Mouse (Mus musculus) midbrain, embryonic 12.5 days (tissue): ENCODE measurements around the gene Zfp598. TPM values are rescaled to one million over a fixed set of nuclear protein-coding genes. Genes with fewer than 3 reads are reported as not detected.
"Not testable (repeated sequence)": the region's sequence is repeated elsewhere in the genome, so short reads cannot be mapped to it uniquely, and the experiment has no call there.

Experiments used
- ATAC-seq: fragments of 200-750 bp; cut with Nextera tagmentation; 2 replicates; pipeline ENCODE4 v1.8.0; 2017; ENCODE audit warnings: low read depth, moderate TSS enrichment, moderate library complexity; ENCODE audit not compliant: low FRiP score
- H3K27ac ChIP-seq: fragments of 300-500 bp; sonication (generic); replicated peaks from 2 replicates; pipeline ENCODE4 v1.5.1; 2016; ENCODE audit warnings: mild to moderate bottlenecking
- H3K27me3 ChIP-seq: fragments of 300-500 bp; sonication (generic); 2 replicates; pipeline ENCODE4 v1.6.1; 2016; ENCODE audit warnings: mild to moderate bottlenecking
- H3K36me3 ChIP-seq: fragments of 300-500 bp; sonication (generic); 2 replicates; pipeline ENCODE4 v1.6.1; 2016
- H3K4me1 ChIP-seq: fragments of 300-500 bp; sonication (generic); 2 replicates; pipeline ENCODE4 v1.6.1; 2016
- H3K4me2 ChIP-seq: fragments of 300-500 bp; sonication (generic); replicated peaks from 2 replicates; pipeline ENCODE4 v1.6.1; 2016; ENCODE audit warnings: mild to moderate bottlenecking, moderate library complexity
- H3K4me3 ChIP-seq: fragments of 300-500 bp; sonication (generic); 2 replicates; pipeline ENCODE4 v1.5.1; 2016; ENCODE audit warnings: mild to moderate bottlenecking
- H3K9ac ChIP-seq: fragments of 300-500 bp; sonication (generic); replicated peaks from 2 replicates; pipeline ENCODE4 v1.6.1; 2016; ENCODE audit warnings: mild to moderate bottlenecking, moderate library complexity
- H3K9me3 ChIP-seq: fragments of 300-500 bp; sonication (generic); 2 replicates; pipeline ENCODE4 v1.6.1; 2016; ENCODE audit warnings: mild to moderate bottlenecking
- WGBS: fragments of 180-500 bp; shearing (Covaris S2); methylation state at CpG from one replicate; pipeline ENCODE4 v1.1.7; 2016; 5-methylcytosine and 5-hydroxymethylcytosine counted together
- polyA plus RNA-seq: library from polyadenylated mRNA; unstranded; fragments of >200 nt; fragmentation: Nextera tagmentation; extraction: Ambion mirVana; gene quantifications from 2 replicates; pipeline ENCODE4 v1.2.1, GENCODE M21; 2016

Zfp598 gene
- polyA plus RNA-seq, 1 experiment from 2014 or later, result 23.5 TPM

DNA sequence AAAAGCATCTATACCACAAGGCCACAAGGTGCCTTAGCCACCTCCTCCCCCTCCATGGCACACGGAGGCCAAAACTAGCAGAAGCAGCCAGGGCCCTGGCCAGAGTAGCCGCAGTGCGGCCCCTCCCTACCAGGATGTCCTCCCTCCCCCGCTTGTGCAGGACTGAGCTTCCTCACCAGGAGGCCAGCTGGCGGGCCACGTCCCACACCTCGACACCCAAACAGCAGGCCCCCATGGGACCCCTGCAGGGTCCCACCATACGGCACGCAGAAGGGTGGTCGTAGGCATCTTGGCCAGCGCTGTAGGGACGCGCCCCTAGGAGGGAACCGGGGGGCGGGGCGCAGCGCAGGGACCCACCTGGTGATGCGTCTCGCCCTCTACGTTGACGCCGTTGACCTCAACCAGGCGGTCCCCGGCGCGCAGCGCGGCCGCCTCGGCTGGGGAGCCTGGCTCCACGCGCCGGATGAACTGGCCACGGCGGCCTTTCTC is 19.9 kb upstream of the Zfp598 start:
- WGBS, result 3% methylated on average over 30 of the region's 35 CpGs
- peaks cover 22% of the 10 kb centered on the region for H3K4me1 ChIP-seq
- 0 out of 2 replicates have a peak overlapping the region, but pooled peaks have one; percentile 2 for H3K27ac ChIP-seq
- H3K4me2 ChIP-seq, result peak overlapping the region; percentile 97
- H3K27me3 ChIP-seq, result peaks cover 59% of the 10 kb centered on the region
- H3K36me3 ChIP-seq, result no peaks in the 10 kb centered on the region
- no peaks in the 10 kb centered on the region for H3K9me3 ChIP-seq
- peak overlapping the region; percentile 62 for H3K4me3 ChIP-seq
- peak; percentile 45; the same call in 1 of the 2 replicates for ATAC-seq
- H3K9ac ChIP-seq, result peak overlapping the region; percentile 76

DNA sequence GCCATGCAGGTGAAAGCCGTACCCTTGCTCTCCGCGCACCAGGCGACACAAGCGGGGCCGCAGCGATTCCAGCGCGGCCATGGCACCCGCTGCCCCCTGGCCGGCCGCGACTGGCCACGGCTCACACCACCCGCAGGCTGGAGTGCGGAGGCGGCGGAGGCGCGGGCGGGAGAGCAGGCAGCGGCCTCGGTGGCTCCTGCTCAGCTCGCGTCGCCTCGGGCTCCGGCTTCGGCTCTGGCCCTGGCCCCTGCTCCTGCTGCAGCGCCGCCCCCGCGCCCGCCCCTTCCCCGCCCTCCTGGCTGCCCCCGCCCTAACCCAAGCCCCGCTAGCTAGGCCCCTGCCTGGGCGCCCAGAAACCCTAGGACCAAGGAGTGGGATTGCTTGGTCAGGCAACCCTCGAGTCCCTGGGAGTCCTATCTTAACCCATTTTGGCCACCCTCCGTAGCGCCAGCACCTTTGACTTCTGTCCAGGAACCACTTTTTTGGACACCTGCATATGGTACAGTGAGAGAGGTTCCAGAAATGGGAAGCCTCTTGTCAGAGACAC is 19.3 kb upstream of the Zfp598 start, which contains the start of gene Slc9a3r2:
Slc9a3r2 (minus strand) TSS at position 258 of the 547 bp plus-strand sequence.
- H3K4me1 ChIP-seq, result peaks cover 22% of the 10 kb centered on the region
- ATAC-seq, result peak; percentile 41
- H3K36me3 ChIP-seq, result no peaks in the 10 kb centered on the region
- H3K4me2 ChIP-seq, result peak within 1 kb of the TSS; percentile 97
- peak within 1 kb of the TSS; percentile 62 for H3K4me3 ChIP-seq
- no peaks in the 10 kb centered on the region for H3K9me3 ChIP-seq
- peaks cover 59% of the 10 kb centered on the region for H3K27me3 ChIP-seq
- peak within 1 kb of the TSS; percentile 76 for H3K9ac ChIP-seq
- WGBS, result under 1% methylated on average over 38 of the region's 41 CpGs
- H3K27ac ChIP-seq, result 0 out of 2 replicates have a peak within 1 kb of the TSS, but pooled peaks have one; percentile 2

DNA sequence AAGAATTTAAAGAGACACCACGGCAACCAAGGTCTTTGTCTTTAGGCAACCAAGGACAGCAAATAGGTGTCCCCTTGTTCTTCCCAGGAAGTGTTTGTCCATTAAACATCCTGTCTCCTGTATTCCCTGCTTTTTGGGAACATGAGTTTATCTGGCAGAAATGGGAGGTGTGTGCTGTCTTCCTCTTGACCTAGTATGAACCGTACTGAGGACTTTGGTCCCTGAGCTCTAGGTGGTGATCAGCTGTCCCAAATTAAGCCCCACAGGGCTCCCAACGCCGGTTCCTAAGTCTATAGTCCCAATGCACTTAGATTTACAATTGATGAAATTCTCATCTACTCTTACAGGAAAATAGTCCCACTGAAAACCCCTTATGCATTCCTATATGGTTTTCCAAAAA is 18.7 kb upstream of the Zfp598 start:
- no peaks in the 10 kb centered on the region for H3K9me3 ChIP-seq
- peaks cover 59% of the 10 kb centered on the region for H3K27me3 ChIP-seq
- WGBS, result 78% methylated on average over 4 of the region's 4 CpGs
- no peak for ATAC-seq
- no peaks in the 10 kb centered on the region for H3K36me3 ChIP-seq
- peaks cover 22% of the 10 kb centered on the region for H3K4me1 ChIP-seq
- no peak overlapping the region for H3K4me3 ChIP-seq
- H3K9ac ChIP-seq, result no peak overlapping the region
- peak overlapping the region; percentile 97; the same call in 1 of the 2 replicates for H3K4me2 ChIP-seq
- H3K27ac ChIP-seq, result no peak overlapping the region

DNA sequence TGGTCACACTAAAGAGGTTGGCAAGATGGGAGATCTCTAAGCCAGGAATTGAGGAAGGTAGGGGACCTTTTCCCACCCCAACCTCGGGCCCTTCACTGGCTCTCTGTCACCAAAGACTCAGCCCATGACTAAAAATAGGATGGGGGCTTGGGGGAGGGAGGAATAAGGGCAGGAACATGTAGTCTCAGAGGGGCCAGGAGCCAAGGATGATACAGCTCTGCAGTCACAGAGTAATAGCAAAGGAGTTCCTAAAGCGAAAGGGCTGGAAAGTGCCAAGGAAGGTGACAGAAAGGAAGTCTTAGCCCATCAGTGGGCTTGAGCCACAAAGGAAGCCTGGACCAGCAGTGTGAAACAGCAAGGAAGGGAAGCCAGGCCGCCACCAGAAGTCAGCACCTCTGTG is 17.7 kb upstream of the Zfp598 start:
- no peak for ATAC-seq
- H3K27ac ChIP-seq, result no peak overlapping the region
- H3K4me2 ChIP-seq, result no peak overlapping the region
- H3K9ac ChIP-seq, result no peak overlapping the region
- H3K4me3 ChIP-seq, result no peak overlapping the region
- H3K9me3 ChIP-seq, result no peaks in the 10 kb centered on the region
- no peaks in the 10 kb centered on the region for H3K36me3 ChIP-seq
- WGBS, result 64% methylated on average over 3 of the region's 3 CpGs
- peaks cover 22% of the 10 kb centered on the region for H3K4me1 ChIP-seq
- peaks cover 70% of the 10 kb centered on the region for H3K27me3 ChIP-seq

DNA sequence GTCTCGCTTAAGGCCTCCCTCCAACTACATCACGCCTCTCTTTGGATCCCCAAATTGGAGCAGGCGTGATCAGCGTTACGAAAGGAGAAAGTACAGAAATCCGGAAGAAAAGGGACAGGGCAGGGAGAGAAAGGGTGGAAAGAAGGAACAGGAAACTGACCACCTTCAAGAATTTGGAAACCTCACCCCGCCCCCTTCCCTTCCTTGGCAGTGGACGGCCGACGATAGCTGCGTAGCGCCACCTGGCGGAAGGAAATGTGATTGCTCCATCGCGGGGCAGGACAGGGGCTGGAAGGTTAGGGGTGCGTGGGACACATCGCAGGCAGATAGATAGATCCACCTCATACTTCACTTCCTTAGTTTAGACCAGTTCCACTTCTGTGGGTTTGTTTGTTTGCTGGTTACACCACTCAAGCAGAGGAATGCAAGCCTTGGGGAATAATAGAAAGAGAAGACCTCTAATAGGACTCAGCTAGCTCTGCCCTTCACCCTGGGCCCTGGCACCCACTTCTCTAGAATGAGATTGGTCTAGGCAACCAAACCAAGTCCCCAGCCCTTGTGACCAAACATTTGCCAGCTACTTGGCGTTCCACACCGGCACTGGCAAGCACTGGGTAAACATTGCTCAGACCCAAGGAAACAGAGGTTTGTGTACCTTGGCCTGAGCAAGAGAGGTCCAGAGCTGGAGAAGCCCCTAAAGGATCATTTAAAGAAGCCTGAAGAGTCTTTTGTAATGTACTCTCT is 15.3 kb upstream of the Zfp598 start:
- H3K27ac ChIP-seq, result no peak overlapping the region
- H3K4me3 ChIP-seq, result peak overlapping the region; percentile 16; the same call in 1 of the 2 replicates
- ATAC-seq, result 0 out of 2 replicates have a peak, but pooled peaks have one; percentile 64
- H3K4me2 ChIP-seq, result peak overlapping the region; percentile 46
- H3K36me3 ChIP-seq, result no peaks in the 10 kb centered on the region
- H3K9ac ChIP-seq, result 0 out of 2 replicates have a peak overlapping the region, but pooled peaks have one; percentile 21
- 6% methylated on average over 19 of the region's 19 CpGs for WGBS
- H3K4me1 ChIP-seq, result peaks cover 32% of the 10 kb centered on the region
- H3K9me3 ChIP-seq, result no peaks in the 10 kb centered on the region
- peaks cover 72% of the 10 kb centered on the region for H3K27me3 ChIP-seq

DNA sequence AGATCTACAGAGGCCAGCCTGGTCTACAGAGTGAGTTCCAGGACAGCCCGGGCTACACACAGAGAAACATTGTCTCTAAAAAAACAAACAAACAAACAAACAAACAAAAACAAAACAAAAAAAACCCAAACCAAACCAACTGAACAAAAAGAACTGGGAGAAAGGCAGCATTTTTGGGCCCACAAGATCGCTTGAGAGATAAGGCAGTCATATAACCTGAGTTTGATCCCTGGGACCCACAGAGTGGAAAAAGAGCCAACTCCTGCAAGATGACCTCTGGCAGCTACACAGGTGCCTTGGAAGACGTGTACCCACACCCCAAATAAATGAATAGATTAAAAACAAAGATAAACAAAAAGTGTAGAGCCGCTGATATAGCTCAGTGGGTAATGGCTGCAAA is 14.5 kb upstream of the Zfp598 start:
- ATAC-seq, result no peak
- Histone ChIP-seq H3K9me3 (no peaks in the 10 kb centered on the region), H3K27ac (no peak overlapping the region), H3K36me3 (no peaks in the 10 kb centered on the region), H3K27me3 (peaks cover 72% of the 10 kb centered on the region), H3K9ac (no peak overlapping the region), H3K4me1 (peaks cover 24% of the 10 kb centered on the region), H3K4me2 (no peak overlapping the region), H3K4me3 (no peak overlapping the region)
- 84% methylated on average over 4 of the region's 4 CpGs for WGBS

DNA sequence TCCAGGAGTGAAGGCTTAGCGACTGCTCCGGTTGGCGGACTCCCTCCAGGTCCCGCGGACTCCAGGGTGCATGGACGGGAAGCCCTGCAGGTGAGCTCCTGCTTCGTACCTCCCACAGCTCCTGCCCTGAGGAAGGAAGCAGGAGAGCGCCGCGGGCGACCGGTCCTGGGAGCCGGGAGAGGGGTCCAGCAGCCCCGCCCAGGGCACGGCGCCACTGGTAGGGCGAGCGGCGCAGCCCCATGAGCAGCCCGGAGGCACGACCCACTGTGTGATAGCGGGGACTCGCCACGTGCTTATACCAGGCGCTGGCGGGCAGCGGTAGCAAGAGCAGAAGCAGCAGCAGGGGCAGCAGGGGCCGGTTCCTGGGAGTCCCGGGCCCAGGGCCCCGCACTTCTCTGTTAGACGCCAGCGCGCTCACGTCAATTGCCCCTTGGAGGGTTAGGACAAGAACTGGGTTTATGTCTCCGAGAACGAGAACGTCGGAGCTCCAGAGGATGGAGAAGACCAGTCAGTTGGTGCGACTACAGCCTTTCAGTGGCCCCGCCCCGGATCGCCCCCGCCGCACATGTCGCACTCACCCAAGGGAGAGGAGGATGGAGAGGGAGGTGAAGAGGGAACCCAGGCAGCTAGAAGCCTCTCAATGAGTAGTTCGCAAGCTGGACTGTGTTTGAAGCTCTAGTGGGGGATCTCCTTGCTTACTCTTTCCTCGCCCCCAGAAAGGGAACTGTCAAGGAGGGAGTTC is 11.3 kb upstream of the Zfp598 start, which contains the start of gene Npw:
Npw (minus strand) TSS at position 441 of the 742 bp plus-strand sequence.
- peak; percentile 41; the same call in 1 of the 2 replicates for ATAC-seq
- H3K9me3 ChIP-seq, result no peaks in the 10 kb centered on the region
- WGBS, result 1% methylated on average over 47 of the region's 47 CpGs
- peak within 1 kb of the TSS; percentile 67 for H3K4me2 ChIP-seq
- peak within 1 kb of the TSS; percentile 54 for H3K9ac ChIP-seq
- peaks cover 53% of the 10 kb centered on the region for H3K27me3 ChIP-seq
- H3K4me1 ChIP-seq, result peaks cover 16% of the 10 kb centered on the region
- H3K27ac ChIP-seq, result no peak within 1 kb of the TSS
- no peaks in the 10 kb centered on the region for H3K36me3 ChIP-seq
- H3K4me3 ChIP-seq, result peak within 1 kb of the TSS; percentile 39

DNA sequence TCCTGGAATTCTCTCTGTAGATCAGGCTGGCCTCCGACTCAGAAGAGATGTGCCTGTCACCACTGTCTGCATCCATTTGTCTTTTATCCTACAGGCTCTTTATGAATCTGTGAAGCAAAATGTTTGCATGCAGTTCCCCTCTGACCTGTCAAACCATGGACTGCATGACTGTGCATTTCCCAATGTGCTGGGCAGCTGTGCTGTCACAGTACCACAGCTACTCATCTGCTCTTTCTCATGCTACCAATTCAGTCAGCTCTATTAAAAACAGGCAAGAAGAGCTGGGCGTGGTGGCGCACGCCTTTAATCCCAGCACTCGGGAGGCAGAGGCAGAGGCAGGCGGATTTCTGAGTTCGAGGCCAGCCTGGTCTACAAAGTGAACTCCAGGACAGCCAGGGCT is 2.5 kb upstream of the Zfp598 start:
- H3K4me3 ChIP-seq, H3K36me3 ChIP-seq, H3K9ac ChIP-seq, ATAC-seq, H3K9me3 ChIP-seq, H3K4me2 ChIP-seq, H3K27ac ChIP-seq, H3K27me3 ChIP-seq: not testable (repeated sequence)
- H3K4me1 ChIP-seq, result peaks cover 27% of the 10 kb centered on the region
- 67% methylated on average over 7 of the region's 7 CpGs for WGBS

DNA sequence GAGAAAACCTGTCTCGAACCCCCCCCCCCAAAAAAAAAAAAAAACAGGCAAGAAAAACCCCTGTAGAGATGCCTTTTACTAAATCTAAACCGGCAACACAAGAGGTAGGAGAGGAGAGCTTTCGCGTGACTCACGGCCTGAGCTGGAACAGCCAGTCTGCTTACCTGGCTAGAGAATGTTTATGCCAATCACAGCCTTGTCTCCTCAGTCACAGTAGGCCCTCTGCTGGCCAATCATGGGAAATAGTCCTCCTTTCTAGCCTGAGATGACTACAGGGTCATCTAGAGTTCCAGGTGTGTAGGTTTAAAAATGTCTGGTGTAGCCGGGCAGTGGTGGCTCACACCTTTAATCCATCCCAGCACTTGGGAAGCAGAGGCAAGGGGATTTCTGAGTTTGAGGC is 2.1 kb upstream of the Zfp598 start:
- no peak overlapping the region for H3K4me3 ChIP-seq
- no peak overlapping the region for H3K4me2 ChIP-seq
- no peak overlapping the region for H3K27ac ChIP-seq
- ATAC-seq, result no peak
- no peak overlapping the region for H3K9ac ChIP-seq
- no peaks in the 10 kb centered on the region for H3K36me3 ChIP-seq
- peaks cover 31% of the 10 kb centered on the region for H3K4me1 ChIP-seq
- WGBS, result 38% methylated on average over 6 of the region's 6 CpGs
- H3K9me3 ChIP-seq, result no peaks in the 10 kb centered on the region
- no peaks in the 10 kb centered on the region for H3K27me3 ChIP-seq

DNA sequence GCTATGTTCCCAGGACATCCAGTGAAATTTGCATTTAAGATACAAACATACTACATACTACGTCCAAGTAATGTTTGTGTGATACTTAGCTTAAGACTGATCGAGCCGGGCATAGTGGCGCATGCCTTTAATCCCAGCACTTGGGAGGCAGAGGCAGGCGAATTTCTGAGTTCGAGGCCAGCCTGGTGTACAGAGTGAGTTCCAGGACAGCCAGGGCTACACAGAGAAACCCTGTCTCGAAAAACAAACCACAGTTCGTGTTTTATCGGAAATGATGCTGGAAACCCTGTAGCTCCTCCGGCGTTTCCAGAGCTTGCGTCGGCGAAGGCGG is 308 bp upstream of the Zfp598 start:
- peak overlapping the region; percentile 98 for H3K4me3 ChIP-seq
- peak; percentile 55 for ATAC-seq
- peak overlapping the region; percentile 86 for H3K4me2 ChIP-seq
- H3K36me3 ChIP-seq, H3K27me3 ChIP-seq, H3K9me3 ChIP-seq: not testable (repeated sequence)
- 12% methylated on average over 15 of the region's 15 CpGs for WGBS
- H3K4me1 ChIP-seq, result peaks cover 31% of the 10 kb centered on the region
- H3K27ac ChIP-seq, result peak overlapping the region; percentile 68
- H3K9ac ChIP-seq, result peak overlapping the region; percentile 96

DNA sequence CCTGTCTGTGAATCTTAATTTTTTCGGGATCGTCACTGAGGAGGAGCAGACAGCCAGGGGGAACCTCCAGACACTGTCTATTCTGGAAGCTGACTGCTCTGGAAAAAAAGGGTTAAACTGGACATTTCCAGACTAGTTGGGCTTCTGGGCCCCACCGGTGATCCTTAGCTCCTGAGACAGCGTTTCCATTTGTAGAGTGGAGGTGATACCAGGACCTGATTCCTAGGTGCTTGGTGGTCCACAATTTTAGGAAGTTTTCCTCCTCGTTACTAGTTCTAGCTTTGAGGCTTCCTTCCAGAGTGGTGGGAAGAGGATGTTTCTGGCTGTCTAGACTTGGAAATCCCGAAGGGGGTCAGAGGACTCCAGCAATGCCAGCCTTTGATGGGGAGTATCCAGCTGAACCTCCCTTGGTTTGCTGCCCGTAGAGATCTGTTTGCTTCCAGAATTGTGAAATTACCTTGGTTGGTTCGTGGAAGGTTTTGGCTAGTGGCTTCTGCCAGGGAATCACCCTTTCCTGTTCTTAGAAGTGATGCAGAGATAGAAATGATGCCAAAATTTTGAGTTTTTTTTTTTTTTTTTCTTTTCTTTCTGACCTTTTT is 858 bp downstream of the Zfp598 start:
- peak overlapping the region; percentile 96 for H3K9ac ChIP-seq
- peak overlapping the region; percentile 84; the same call in 1 of the 2 replicates for H3K27ac ChIP-seq
- WGBS, result 14% methylated on average over 8 of the region's 8 CpGs
- H3K9me3 ChIP-seq, result no peaks in the 10 kb centered on the region
- peak overlapping the region; percentile 86 for H3K4me2 ChIP-seq
- H3K27me3 ChIP-seq, result no peaks in the 10 kb centered on the region
- peaks cover 31% of the 10 kb centered on the region for H3K4me1 ChIP-seq
- H3K4me3 ChIP-seq, result peak overlapping the region; percentile 98
- 0 out of 2 replicates have a peak, but pooled peaks cover 8% of the 10 kb centered on the region for H3K36me3 ChIP-seq
- ATAC-seq, result no peak
